1 mouse cellular context compared by ENCODE assay signal in the genomic region with DNA sequence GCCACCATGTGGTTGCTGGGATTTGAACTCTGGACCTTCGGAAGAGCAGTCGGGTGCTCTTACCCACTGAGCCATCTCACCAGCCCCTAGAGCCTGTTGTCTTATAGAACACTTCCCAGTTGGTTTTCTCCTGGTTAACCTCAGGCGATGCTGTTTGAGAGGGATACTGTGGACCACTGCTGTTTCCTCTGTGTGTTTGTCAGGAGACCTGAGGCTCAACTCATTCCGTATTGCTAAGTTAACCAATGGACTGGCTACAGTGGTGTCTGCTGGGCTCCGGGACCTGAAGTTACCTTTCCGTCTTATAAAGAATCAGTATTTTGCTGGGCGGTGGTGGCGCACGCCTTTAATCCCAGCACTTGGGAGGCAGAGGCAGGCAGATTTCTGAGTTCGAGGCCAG. TPM values are rescaled to one million over a fixed set of nuclear protein-coding genes. Genes with fewer than 3 reads are reported as not detected.
"Had no signal": no experiment of that assay in that cellular context is flagged by ENCODE, and none has a peak within 500 bp of the region (broad histone marks: within the 10 kb centered on the region; RNA-seq: fewer than 3 reads in every experiment).

No protein-coding gene starts in this region.

RNA-seq across cellular contexts. Expression of a gene that starts 17.3 kb away (rescaled TPM):
- polyA plus RNA-seq: stomach, embryonic 14.5 days had no signal
